Mouse (Mus musculus) bone marrow, adult 2 months (tissue): ENCODE measurements at regions not wholly inside any gene's neighbourhood (a gene's known extent, or its start where the extent isn't known, plus 50 kb on each side); places are given as distances from the start of the nearest gene placed in this dataset.

ENCODE experiments used
- CTCF ChIP-seq: fragments of 200-500 bp; IDR thresholded peaks from 2 replicates; pipeline ENCODE4 v1.5.1; 2011; ENCODE audit warnings: low read length, control low read depth; ENCODE audit not compliant: control insufficient read depth, insufficient read depth
- POLR2A ChIP-seq: fragments of 200-500 bp; IDR thresholded peaks from 2 replicates; pipeline ENCODE4 v1.6.1; 2011; ENCODE audit warnings: low read depth, mild to moderate bottlenecking, control low read depth, low read length, borderline replicate concordance; ENCODE audit not compliant: control insufficient read depth

DNA sequence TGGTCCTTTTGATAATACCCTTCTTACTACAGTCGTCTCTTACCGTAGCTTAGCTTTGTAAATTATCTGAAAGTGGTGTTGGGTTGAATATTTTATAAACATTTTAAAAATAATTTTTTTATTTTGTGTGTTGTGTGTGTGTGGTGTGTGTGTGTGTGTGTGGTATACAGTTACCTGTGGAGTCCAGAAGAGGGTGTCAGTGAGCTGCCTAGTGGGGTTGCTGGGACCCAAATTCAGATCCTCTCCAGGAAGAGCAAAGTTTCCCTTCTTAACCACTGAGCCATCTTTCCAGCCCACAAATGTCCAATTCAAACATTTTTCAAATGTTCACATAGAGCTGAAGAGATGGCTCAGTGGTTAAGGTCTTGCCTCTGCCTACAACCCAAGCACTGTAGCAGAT, 78.4 kb upstream of the H2afz start:
- TF ChIP-seq CTCF (peak; percentile 20; the same call in 1 of the 2 replicates), POLR2A (no peak)
